Mouse (Mus musculus): ENCODE measurements around the gene Prima1.

The Prima1 gene

GRCm38 (mm10) chr12:103223671-103224070 is 18.3 kb downstream of the Prima1 start:
- DNase-seq (ENCODE audit: low spot score), result no peak

- no peak for DNase-seq (ENCODE audit: low spot score)
These were observed 25.9 kb downstream of the Prima1 start for GRCm38 (mm10) chr12:103215877-103216610.

GRCm38 (mm10) chr12:103214797-103215196 is 27.2 kb downstream of the Prima1 start:
- no peak for DNase-seq (ENCODE audit: low spot score)

- DNase-seq (ENCODE audit: low spot score), result peak; percentile 13
These were observed 27.7 kb downstream of the Prima1 start for GRCm38 (mm10) chr12:103214270-103214669.

- no peak for DNase-seq (ENCODE audit: low spot score)
These were observed 28.4 kb downstream of the Prima1 start for GRCm38 (mm10) chr12:103213591-103213990.

GRCm38 (mm10) chr12:103211078-103211477 is 30.9 kb downstream of the Prima1 start:
- no peak for DNase-seq (ENCODE audit: low spot score)

GRCm38 (mm10) chr12:103209581-103209980 is 32.4 kb downstream of the Prima1 start:
- no peak for DNase-seq (ENCODE audit: low spot score)

- no peak for DNase-seq (ENCODE audit: low spot score)
These were observed 36.4 kb downstream of the Prima1 start for GRCm38 (mm10) chr12:103205561-103205960.

- peak; percentile 41 for DNase-seq (ENCODE audit: low spot score)
These were observed 39.1 kb downstream of the Prima1 start for GRCm38 (mm10) chr12:103202592-103203544.

- no peak for DNase-seq (ENCODE audit: low spot score)
These were observed 49.0 kb downstream of the Prima1 start for GRCm38 (mm10) chr12:103192996-103193395.

- DNase-seq (ENCODE audit: low spot score), result no peak
These were observed 52.2 kb downstream of the Prima1 start for GRCm38 (mm10) chr12:103189771-103190170.

- DNase-seq (ENCODE audit: low spot score), result no peak
These were observed 53.7 kb downstream of the Prima1 start for GRCm38 (mm10) chr12:103188223-103188622.

GRCm38 (mm10) chr12:103187020-103187419 is 54.9 kb downstream of the Prima1 start:
- DNase-seq (ENCODE audit: low spot score), result no peak

GRCm38 (mm10) chr12:103183057-103183456 is 58.9 kb downstream of the Prima1 start:
- DNase-seq (ENCODE audit: low spot score), result no peak

GRCm38 (mm10) chr12:103168892-103169291 is 73.1 kb downstream of the Prima1 start:
- DNase-seq (ENCODE audit: low spot score), result no peak

GRCm38 (mm10) chr12:103164101-103165030 is 77.6 kb downstream of the Prima1 start:
- no peak for DNase-seq (ENCODE audit: low spot score)

- no peak for DNase-seq (ENCODE audit: low spot score)
These were observed 78.4 kb downstream of the Prima1 start for GRCm38 (mm10) chr12:103163596-103163995.

GRCm38 (mm10) chr12:103160721-103161120 is 81.2 kb downstream of the Prima1 start:
- DNase-seq (ENCODE audit: low spot score), result peak; percentile 11

- no peak for DNase-seq (ENCODE audit: low spot score)
These were observed 82.9 kb downstream of the Prima1 start for GRCm38 (mm10) chr12:103159016-103159415.

GRCm38 (mm10) chr12:103157129-103157910 is 84.6 kb downstream of the Prima1 start:
- DNase-seq (ENCODE audit: low spot score), result no peak

- DNase-seq (ENCODE audit: low spot score), result no peak
These were observed 86.5 kb downstream of the Prima1 start for GRCm38 (mm10) chr12:103155406-103155805.
